Mouse (Mus musculus): ENCODE data around the gene Nfatc2ip. TPM values are rescaled to one million over a fixed set of nuclear protein-coding genes. Genes with fewer than 3 reads are reported as not detected.

Nfatc2ip gene
- polyA plus RNA-seq, 1 experiment from 2014 or later, result 4.0 TPM

DNA sequence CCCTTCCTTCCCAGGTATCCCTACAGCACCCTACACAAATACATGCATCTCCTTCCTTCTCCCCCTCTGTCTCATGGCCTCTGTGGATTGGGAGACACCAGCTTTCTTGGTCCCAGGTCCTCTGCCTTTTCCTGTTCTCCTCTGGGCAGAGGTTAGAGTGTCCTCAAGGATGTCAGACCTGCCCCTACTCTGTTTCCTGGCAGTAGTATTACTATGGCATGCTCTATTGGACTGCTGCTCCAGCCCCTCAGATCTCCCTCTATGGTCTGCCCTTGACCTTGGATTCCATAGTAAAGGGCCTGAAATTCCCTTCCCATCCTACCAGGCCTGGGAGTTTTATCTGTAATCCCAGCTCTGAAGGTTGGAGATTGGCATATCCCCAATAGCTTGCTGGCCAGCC lies 33.6 kb upstream of the Nfatc2ip start:
- Histone ChIP-seq H3K36me3 (replicated peaks; ENCODE audit: control insufficient read depth, insufficient read depth) (peaks cover 21% of the 10 kb centered on the region), H3K4me2 (replicated peaks) (no peak overlapping the region), H3K9me3 (ENCODE audit: control insufficient read depth, low read length) (no peaks in the 10 kb centered on the region), H3K27ac (no peak overlapping the region), H3K4me1 (replicated peaks; ENCODE audit: control insufficient read depth, insufficient read depth, low read length) (peaks cover 14% of the 10 kb centered on the region), H3K27me3 (ENCODE audit: control insufficient read depth, insufficient read depth, low read length) (no peaks in the 10 kb centered on the region), H3K9ac (no peak overlapping the region), H3K4me3 (replicated peaks; ENCODE audit: low read length) (no peak overlapping the region)
- DNase-seq (ENCODE audit: low spot score) (no peak), ATAC-seq (ENCODE audit: low FRiP score) (no peak)

DNA sequence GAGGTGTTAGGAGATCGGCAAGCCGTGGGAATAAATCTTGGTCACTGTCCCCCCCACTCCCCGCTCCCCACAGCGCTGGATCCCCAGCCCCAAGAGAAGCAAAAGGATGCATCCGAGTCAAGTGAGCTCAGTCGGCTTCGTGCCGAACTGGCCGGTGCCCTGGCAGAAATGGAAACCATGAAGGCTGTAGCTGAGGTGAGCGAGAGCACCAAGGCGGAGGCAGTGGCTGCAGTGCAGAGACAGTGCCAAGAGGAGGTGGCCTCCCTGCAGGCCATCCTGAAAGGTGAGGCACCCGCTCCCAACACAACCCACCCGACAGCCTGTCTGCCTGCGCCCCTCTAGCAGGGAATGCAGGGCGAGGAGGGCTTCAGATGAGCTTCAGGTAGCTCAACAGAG lies 33.0 kb upstream of the Nfatc2ip start:
- no peaks in the 10 kb centered on the region for H3K9me3 ChIP-seq (ENCODE audit: control insufficient read depth, low read length)
- peak overlapping the region; percentile 63 for H3K4me3 ChIP-seq (replicated peaks; ENCODE audit: low read length)
- DNase-seq (ENCODE audit: low spot score) (no peak), ATAC-seq (ENCODE audit: low FRiP score) (no peak; the same call in 1 of the 2 replicates)
- peak overlapping the region; percentile 78 for H3K4me2 ChIP-seq (replicated peaks)
- 28% methylated on average over 15 of the region's 15 CpGs for WGBS
- H3K4me1 ChIP-seq (replicated peaks; ENCODE audit: control insufficient read depth, insufficient read depth, low read length), result peaks cover 14% of the 10 kb centered on the region
- H3K27me3 ChIP-seq (ENCODE audit: control insufficient read depth, insufficient read depth, low read length), result no peaks in the 10 kb centered on the region
- H3K36me3 ChIP-seq (replicated peaks; ENCODE audit: control insufficient read depth, insufficient read depth), result peaks cover 17% of the 10 kb centered on the region
- H3K9ac ChIP-seq, result peak overlapping the region; percentile 88
- no peak overlapping the region for H3K27ac ChIP-seq

DNA sequence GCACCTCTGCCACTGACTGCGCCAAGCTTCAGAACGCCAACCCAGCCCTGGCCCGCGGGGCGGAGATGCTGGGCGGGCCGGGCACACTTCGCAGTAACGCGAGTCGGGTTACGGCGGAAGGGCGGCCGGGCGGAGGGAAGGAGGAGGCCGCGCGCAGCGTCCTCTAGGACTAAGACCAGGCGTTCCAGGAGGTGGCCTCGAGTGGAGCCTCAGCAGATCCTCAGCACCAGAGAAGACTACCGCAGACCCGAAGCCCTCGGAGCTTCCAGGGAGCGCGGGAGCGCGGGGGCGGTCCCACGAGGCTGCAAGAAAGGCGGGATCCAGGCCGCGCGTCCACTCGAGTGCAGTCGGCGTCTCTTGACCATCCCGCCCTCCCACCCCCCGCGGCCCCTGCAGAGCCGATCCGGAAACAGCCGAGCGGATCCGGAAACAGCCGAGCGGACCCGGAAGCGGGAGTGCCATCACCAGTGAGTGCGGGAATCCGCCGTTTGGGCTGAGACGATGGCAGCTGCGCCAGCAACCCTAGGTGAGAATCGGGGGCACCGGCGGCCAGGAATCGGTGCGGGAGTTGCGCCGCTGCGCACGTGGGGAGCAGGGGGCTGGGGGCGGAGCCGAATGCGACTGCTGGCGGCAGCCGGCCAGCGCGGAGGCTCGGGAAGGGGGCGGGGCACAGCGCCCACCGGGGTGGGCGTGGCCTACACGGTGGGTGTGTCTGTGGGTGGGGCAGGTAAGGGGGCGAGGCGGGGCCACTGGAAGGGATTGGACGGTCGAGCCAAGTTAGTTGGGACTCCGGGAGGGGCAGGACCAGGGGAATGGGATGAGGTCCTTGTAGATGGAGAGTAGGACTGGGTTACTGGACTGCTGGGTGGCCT lies 32.3 kb upstream of the Nfatc2ip start, which contains the start of gene Rabep2:
Gene Rabep2 (plus strand): TSS at position 129 of the 872 bp plus-strand sequence.
- H3K9ac ChIP-seq, result peak within 1 kb of the TSS; percentile 88
- H3K36me3 ChIP-seq (replicated peaks; ENCODE audit: control insufficient read depth, insufficient read depth), result 0 out of 2 replicates have a peak, but pooled peaks cover 11% of the 10 kb centered on the region
- DNase-seq (ENCODE audit: low spot score) (peak; percentile 94), ATAC-seq (ENCODE audit: low FRiP score) (peak; percentile 93)
- no peaks in the 10 kb centered on the region for H3K27me3 ChIP-seq (ENCODE audit: control insufficient read depth, insufficient read depth, low read length)
- WGBS, result under 1% methylated on average over 76 of the region's 82 CpGs
- peak within 1 kb of the TSS; percentile 78 for H3K4me2 ChIP-seq (replicated peaks)
- H3K4me1 ChIP-seq (replicated peaks; ENCODE audit: control insufficient read depth, insufficient read depth, low read length), result peaks cover 14% of the 10 kb centered on the region
- H3K4me3 ChIP-seq (replicated peaks; ENCODE audit: low read length), result peak within 1 kb of the TSS; percentile 63
- H3K9me3 ChIP-seq (ENCODE audit: control insufficient read depth, low read length), result no peaks in the 10 kb centered on the region
- H3K27ac ChIP-seq, result peak within 1 kb of the TSS; percentile 90

- Histone ChIP-seq H3K9me3 (ENCODE audit: control insufficient read depth, low read length) (no peaks in the 10 kb centered on the region), H3K27me3 (ENCODE audit: control insufficient read depth, insufficient read depth, low read length) (no peaks in the 10 kb centered on the region), H3K4me1 (replicated peaks; ENCODE audit: control insufficient read depth, insufficient read depth, low read length) (peaks cover 14% of the 10 kb centered on the region), H3K4me3 (replicated peaks; ENCODE audit: low read length) (peak overlapping the region; percentile 63), H3K36me3 (replicated peaks; ENCODE audit: control insufficient read depth, insufficient read depth) (0 out of 2 replicates have a peak, but pooled peaks cover 9% of the 10 kb centered on the region), H3K4me2 (replicated peaks) (peak overlapping the region; percentile 78), H3K9ac (peak overlapping the region; percentile 88), H3K27ac (peak overlapping the region; percentile 90)
- 21% methylated on average over 4 of the region's 4 CpGs for WGBS
- ATAC-seq (ENCODE audit: low FRiP score), result no peak
- peak; percentile 25 for DNase-seq (ENCODE audit: low spot score)
These were observed 31.6 kb upstream of the Nfatc2ip start for GRCm38 (mm10) chr7:126428154-126428553.

- ATAC-seq (ENCODE audit: low FRiP score) (no peak), DNase-seq (ENCODE audit: low spot score) (no peak)
- WGBS, result 68% methylated on average over 12 of the region's 13 CpGs
- Histone ChIP-seq H3K9me3 (ENCODE audit: control insufficient read depth, low read length) (no peaks in the 10 kb centered on the region), H3K36me3 (replicated peaks; ENCODE audit: control insufficient read depth, insufficient read depth) (0 out of 2 replicates have a peak, but pooled peaks cover 5% of the 10 kb centered on the region), H3K4me1 (replicated peaks; ENCODE audit: control insufficient read depth, insufficient read depth, low read length) (peaks cover 14% of the 10 kb centered on the region), H3K4me3 (replicated peaks; ENCODE audit: low read length) (no peak overlapping the region), H3K9ac (no peak overlapping the region), H3K27ac (no peak overlapping the region), H3K4me2 (replicated peaks) (no peak overlapping the region), H3K27me3 (ENCODE audit: control insufficient read depth, insufficient read depth, low read length) (no peaks in the 10 kb centered on the region)
These were observed 30.9 kb upstream of the Nfatc2ip start for GRCm38 (mm10) chr7:126427323-126427860.

- 83% methylated on average over 6 of the region's 6 CpGs for WGBS
These were observed 27.6 kb upstream of the Nfatc2ip start for GRCm38 (mm10) chr7:126424161-126424560.

DNA sequence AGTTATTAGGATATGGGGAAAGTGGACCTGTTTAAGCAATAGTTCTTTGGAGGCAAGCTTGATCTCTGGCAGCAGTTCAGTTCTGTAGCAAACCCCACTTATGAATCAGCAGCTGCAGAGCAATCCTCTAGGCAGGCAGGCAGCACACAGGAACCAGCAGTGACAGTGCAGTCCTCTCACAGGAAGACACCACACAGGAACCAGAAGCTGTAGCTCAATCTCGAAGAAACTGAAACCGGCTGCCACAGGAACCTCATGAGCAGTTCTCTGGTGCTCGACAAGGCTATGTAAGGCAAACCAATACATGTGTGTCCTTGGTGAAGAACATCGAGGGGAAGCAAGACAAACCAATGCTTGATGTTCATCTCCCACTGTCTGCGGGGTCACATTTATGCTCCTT lies 25.2 kb upstream of the Nfatc2ip start:
- no peak overlapping the region for H3K4me2 ChIP-seq (replicated peaks)
- DNase-seq (ENCODE audit: low spot score) (no peak), ATAC-seq (ENCODE audit: low FRiP score) (no peak)
- no peaks in the 10 kb centered on the region for H3K4me1 ChIP-seq (replicated peaks; ENCODE audit: control insufficient read depth, insufficient read depth, low read length)
- H3K4me3 ChIP-seq (replicated peaks; ENCODE audit: low read length), result no peak overlapping the region
- no peak overlapping the region for H3K27ac ChIP-seq
- H3K27me3 ChIP-seq (ENCODE audit: control insufficient read depth, insufficient read depth, low read length), result no peaks in the 10 kb centered on the region
- 92% methylated on average over 5 of the region's 5 CpGs for WGBS
- H3K9ac ChIP-seq, result no peak overlapping the region
- no peaks in the 10 kb centered on the region for H3K9me3 ChIP-seq (ENCODE audit: control insufficient read depth, low read length)
- no peaks in the 10 kb centered on the region for H3K36me3 ChIP-seq (replicated peaks; ENCODE audit: control insufficient read depth, insufficient read depth)

More at GRCm38 (mm10) chr7:126424161-126424560, 27.6 kb upstream of the Nfatc2ip start:
- H3K4me2 ChIP-seq (replicated peaks), result no peak overlapping the region
- ATAC-seq (ENCODE audit: low FRiP score), result no peak
- peaks cover 8% of the 10 kb centered on the region; the same call in 1 of the 2 replicates for H3K4me1 ChIP-seq (replicated peaks; ENCODE audit: control insufficient read depth, insufficient read depth, low read length)
- no peak overlapping the region for H3K4me3 ChIP-seq (replicated peaks; ENCODE audit: low read length)
- DNase-seq (ENCODE audit: low spot score), result no peak
- no peaks in the 10 kb centered on the region for H3K9me3 ChIP-seq (ENCODE audit: control insufficient read depth, low read length)
- no peaks in the 10 kb centered on the region for H3K36me3 ChIP-seq (replicated peaks; ENCODE audit: control insufficient read depth, insufficient read depth)
- H3K9ac ChIP-seq, result no peak overlapping the region
- no peak overlapping the region for H3K27ac ChIP-seq
- H3K27me3 ChIP-seq (ENCODE audit: control insufficient read depth, insufficient read depth, low read length), result no peaks in the 10 kb centered on the region

DNA sequence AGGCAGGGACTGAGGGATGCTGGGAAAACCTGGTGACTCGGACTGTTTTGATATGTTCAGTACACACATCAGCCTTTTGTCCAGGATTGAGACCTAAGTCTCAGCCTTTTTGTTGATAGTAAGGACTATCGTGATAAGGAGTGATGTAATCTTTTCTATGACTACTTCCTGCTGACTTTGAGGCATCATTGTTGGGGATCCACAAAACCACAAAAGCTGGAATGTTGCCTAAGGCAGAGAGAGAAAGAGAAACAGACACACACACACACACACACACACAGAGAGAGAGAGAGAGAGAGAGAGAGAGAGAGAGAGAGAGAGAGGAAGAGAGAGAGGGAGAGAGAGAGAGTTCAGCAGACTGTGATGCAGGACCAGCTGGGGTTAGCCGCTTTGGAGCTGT lies 22.0 kb upstream of the Nfatc2ip start:
- DNase-seq (ENCODE audit: low spot score) (no peak), ATAC-seq (ENCODE audit: low FRiP score) (no peak)
- Histone ChIP-seq H3K4me1 (replicated peaks; ENCODE audit: control insufficient read depth, insufficient read depth, low read length) (no peaks in the 10 kb centered on the region), H3K9me3 (ENCODE audit: control insufficient read depth, low read length) (no peaks in the 10 kb centered on the region), H3K27ac (no peak overlapping the region), H3K36me3 (replicated peaks; ENCODE audit: control insufficient read depth, insufficient read depth) (no peaks in the 10 kb centered on the region), H3K4me2 (replicated peaks) (no peak overlapping the region), H3K9ac (no peak overlapping the region), H3K27me3 (ENCODE audit: control insufficient read depth, insufficient read depth, low read length) (no peaks in the 10 kb centered on the region), H3K4me3 (replicated peaks; ENCODE audit: low read length) (no peak overlapping the region)
- WGBS, result 72% methylated on average over 3 of the region's 3 CpGs

- Histone ChIP-seq H3K4me3 (replicated peaks; ENCODE audit: low read length) (no peak overlapping the region), H3K9me3 (ENCODE audit: control insufficient read depth, low read length) (no peaks in the 10 kb centered on the region), H3K9ac (no peak overlapping the region), H3K4me2 (replicated peaks) (no peak overlapping the region), H3K4me1 (replicated peaks; ENCODE audit: control insufficient read depth, insufficient read depth, low read length) (no peaks in the 10 kb centered on the region), H3K27me3 (ENCODE audit: control insufficient read depth, insufficient read depth, low read length) (no peaks in the 10 kb centered on the region), H3K27ac (no peak overlapping the region), H3K36me3 (replicated peaks; ENCODE audit: control insufficient read depth, insufficient read depth) (no peaks in the 10 kb centered on the region)
- 82% methylated on average over 4 of the region's 4 CpGs for WGBS
- ATAC-seq (ENCODE audit: low FRiP score) (no peak), DNase-seq (ENCODE audit: low spot score) (no peak)
These were observed 21.1 kb upstream of the Nfatc2ip start for GRCm38 (mm10) chr7:126417606-126418005.

Measured in hindbrain, embryonic 14.5 days (tissue).